In genomic region chr2:109016223-109016622, GRCm38 (mm10) we compare ENCODE assay signal across 32 mouse cellular contexts.
DNase-seq lines count a peak whose midpoint lies in the region; ATAC-seq and TF ChIP-seq lines count a peak whose summit lies in the region.
"Had no signal": no experiment of that assay in that cellular context is flagged by ENCODE, and none has a peak within 500 bp of the region (broad histone marks: within the 10 kb centered on the region; RNA-seq: fewer than 3 reads in every experiment).

No protein-coding gene starts in this region.

- no peak overlapping the region for H3K9ac ChIP-seq in intestine, embryonic 14.5 days (ENCODE audit: low read length)
- H3K9ac ChIP-seq in intestine, embryonic 16.5 days (ENCODE audit: low read depth, low read length): no peak overlapping the region
- no peak overlapping the region for H3K9ac ChIP-seq in kidney, postnatal 0 days (ENCODE audit: low read depth, low read length)
- H3K9ac ChIP-seq in kidney, embryonic 14.5 days (ENCODE audit: low read depth, low read length): no peak overlapping the region
- H3K9ac ChIP-seq in lung, embryonic 16.5 days (ENCODE audit: low read length): no peak overlapping the region
- H3K9ac ChIP-seq: embryonic facial prominence, embryonic 13.5 days; forebrain, embryonic 13.5 days; heart, embryonic 13.5 days; hindbrain, embryonic 14.5 days had no signal

- TF ChIP-seq CTCF in kidney, postnatal 0 days (IDR thresholded peaks at IDR 0.05; ENCODE audit: low read depth): no peak

- 41% methylated on average over 1 of the region's 1 CpGs for WGBS in intestine, embryonic 14.5 days
- 46% methylated on average over 1 of the region's 1 CpGs for WGBS in intestine, embryonic 16.5 days
- 47% methylated on average over 1 of the region's 1 CpGs for WGBS in kidney, postnatal 0 days
- 41% methylated on average over 1 of the region's 1 CpGs for WGBS in kidney, embryonic 14.5 days
- WGBS in lung, embryonic 16.5 days: 26% methylated on average over 1 of the region's 1 CpGs

- no peaks in the 10 kb centered on the region for H3K4me1 ChIP-seq in intestine, embryonic 14.5 days (replicated peaks; ENCODE audit: control insufficient read depth, insufficient read depth, low read length)
- H3K4me1 ChIP-seq in intestine, embryonic 16.5 days (ENCODE audit: control insufficient read depth, insufficient read depth, low read length): no peaks in the 10 kb centered on the region
- no peaks in the 10 kb centered on the region for H3K4me1 ChIP-seq in kidney, postnatal 0 days (replicated peaks; ENCODE audit: insufficient read depth, low read length)
- H3K4me1 ChIP-seq in kidney, embryonic 14.5 days (ENCODE audit: control insufficient read depth, insufficient read depth, low read length): no peaks in the 10 kb centered on the region
- H3K4me1 ChIP-seq in lung, embryonic 16.5 days (replicated peaks; ENCODE audit: control insufficient read depth, insufficient read depth, low read length): no peaks in the 10 kb centered on the region
- H3K4me1 ChIP-seq: forebrain, embryonic 13.5 days; heart, embryonic 10.5 days; heart, embryonic 13.5 days had no signal

- no peak overlapping the region for H3K27ac ChIP-seq in intestine, embryonic 14.5 days (ENCODE audit: low read depth)
- H3K27ac ChIP-seq in intestine, embryonic 16.5 days (ENCODE audit: low read length): no peak overlapping the region
- no peak overlapping the region for H3K27ac ChIP-seq in kidney, postnatal 0 days
- H3K27ac ChIP-seq in kidney, embryonic 14.5 days (ENCODE audit: low read depth, low read length): no peak overlapping the region
- H3K27ac ChIP-seq in lung, embryonic 16.5 days (ENCODE audit: low read length): no peak overlapping the region
- H3K27ac ChIP-seq: embryonic facial prominence, embryonic 10.5 days; embryonic facial prominence, embryonic 13.5 days; forebrain, embryonic 13.5 days; heart, adult 2 months; heart, embryonic 10.5 days; heart, embryonic 13.5 days; hindbrain, embryonic 14.5 days had no signal

- H3K27me3 ChIP-seq in intestine, embryonic 14.5 days (replicated peaks; ENCODE audit: control insufficient read depth, insufficient read depth, low read length): no peaks in the 10 kb centered on the region
- H3K27me3 ChIP-seq in intestine, embryonic 16.5 days (replicated peaks; ENCODE audit: control insufficient read depth, insufficient read depth, low read length): no peaks in the 10 kb centered on the region
- H3K27me3 ChIP-seq in kidney, postnatal 0 days (ENCODE audit: insufficient read depth, low read length): no peaks in the 10 kb centered on the region
- no peaks in the 10 kb centered on the region for H3K27me3 ChIP-seq in kidney, embryonic 14.5 days (ENCODE audit: control insufficient read depth, insufficient read depth, low read length)
- no peaks in the 10 kb centered on the region for H3K27me3 ChIP-seq in lung, embryonic 16.5 days (ENCODE audit: control insufficient read depth, insufficient read depth, low read depth, low read length)
- H3K27me3 ChIP-seq: CH12.LX; embryonic facial prominence, embryonic 13.5 days; forebrain, embryonic 13.5 days; heart, embryonic 13.5 days had no signal

- H3K9me3 ChIP-seq in intestine, embryonic 14.5 days (ENCODE audit: control insufficient read depth, low read length): no peaks in the 10 kb centered on the region
- H3K9me3 ChIP-seq in intestine, embryonic 16.5 days (ENCODE audit: control insufficient read depth, low read length): no peaks in the 10 kb centered on the region
- no peaks in the 10 kb centered on the region for H3K9me3 ChIP-seq in kidney, postnatal 0 days (replicated peaks; ENCODE audit: low read length)
- no peaks in the 10 kb centered on the region for H3K9me3 ChIP-seq in kidney, embryonic 14.5 days (ENCODE audit: control insufficient read depth, low read length)
- H3K9me3 ChIP-seq in lung, embryonic 16.5 days (ENCODE audit: control insufficient read depth, low read length): no peaks in the 10 kb centered on the region
- H3K9me3 ChIP-seq: embryonic facial prominence, embryonic 10.5 days; embryonic facial prominence, embryonic 13.5 days; forebrain, embryonic 13.5 days; heart, embryonic 10.5 days; heart, embryonic 13.5 days had no signal

- H3K4me3 ChIP-seq in intestine, embryonic 14.5 days (ENCODE audit: low read depth, low read length): no peak overlapping the region
- H3K4me3 ChIP-seq in intestine, embryonic 16.5 days (ENCODE audit: low read length): no peak overlapping the region
- H3K4me3 ChIP-seq in kidney, postnatal 0 days (replicated peaks; ENCODE audit: low read depth, low read length): no peak overlapping the region
- H3K4me3 ChIP-seq in kidney, embryonic 14.5 days (ENCODE audit: low read length): no peak overlapping the region
- no peak overlapping the region for H3K4me3 ChIP-seq in lung, embryonic 16.5 days (ENCODE audit: low read length)
- H3K4me3 ChIP-seq: embryonic facial prominence, embryonic 10.5 days; embryonic facial prominence, embryonic 13.5 days; erythroblast, embryonic 14.5 days; forebrain, embryonic 13.5 days; heart, adult 2 months; heart, embryonic 10.5 days; heart, embryonic 13.5 days had no signal

- ATAC-seq in intestine, embryonic 14.5 days (replicated peaks; ENCODE audit: low FRiP score, low TSS enrichment, low read depth): 0 out of 2 replicates have a peak, but pooled peaks have one; percentile 15
- ATAC-seq in intestine, embryonic 16.5 days: no peak
- no peak for ATAC-seq in kidney, postnatal 0 days (replicated peaks; ENCODE audit: low FRiP score, low read depth)
- ATAC-seq in kidney, embryonic 14.5 days (ENCODE audit: low FRiP score, low TSS enrichment): no peak
- peak; percentile 65 for ATAC-seq in lung, embryonic 16.5 days (ENCODE audit: low read depth)
- ATAC-seq: activated CD4-positive, CD25-positive, alpha-beta regulatory T cell, adult 4 months; forebrain, embryonic 13.5 days; forebrain, embryonic 16.5 days had no signal

- no peaks in the 10 kb centered on the region for H3K36me3 ChIP-seq in intestine, embryonic 14.5 days (ENCODE audit: control insufficient read depth, insufficient read depth, low read length)
- H3K36me3 ChIP-seq in intestine, embryonic 16.5 days (ENCODE audit: control insufficient read depth, insufficient read depth, low read length): no peaks in the 10 kb centered on the region
- H3K36me3 ChIP-seq in kidney, postnatal 0 days (ENCODE audit: insufficient read depth, low read length): no peaks in the 10 kb centered on the region
- H3K36me3 ChIP-seq in kidney, embryonic 14.5 days (ENCODE audit: control insufficient read depth, insufficient read depth, low read length): no peaks in the 10 kb centered on the region
- no peaks in the 10 kb centered on the region for H3K36me3 ChIP-seq in lung, embryonic 16.5 days (ENCODE audit: control insufficient read depth, insufficient read depth, low read length)
- H3K36me3 ChIP-seq: embryonic facial prominence, embryonic 10.5 days; embryonic facial prominence, embryonic 13.5 days; G1E; heart, embryonic 10.5 days; heart, embryonic 13.5 days had no signal

- DNase-seq in intestine, embryonic 14.5 days (ENCODE audit: low spot score): no peak
- DNase-seq in kidney, postnatal 0 days (ENCODE audit: low spot score): peak; percentile 36
- no peak for DNase-seq in lung, postnatal 25 days (ENCODE audit: low spot score)
- peak; percentile 32 for DNase-seq in 3T3-L1 (ENCODE audit: low read depth, low spot score)
- DNase-seq in layer of hippocampus, postnatal 36 days: no peak
- DNase-seq: adrenal gland, adult 8-10 months; adrenal gland, postnatal 25 days; B cell, adult 2 months; cerebellum, adult 11-12 months; cerebellum, adult 8-10 months; cerebellum, postnatal 10 days; cerebellum, postnatal 36 days; embryo, embryonic 11 days; gastrocnemius, postnatal 10 days; gastrocnemius, postnatal 36 days; heart, adult 2 months; heart, postnatal 14 days; heart, postnatal 4 days had no signal

- no peak overlapping the region for H3K4me2 ChIP-seq in intestine, embryonic 14.5 days (ENCODE audit: low read length)
- no peak overlapping the region for H3K4me2 ChIP-seq in intestine, embryonic 16.5 days (ENCODE audit: low read depth, low read length)
- H3K4me2 ChIP-seq in kidney, postnatal 0 days (ENCODE audit: low read length): no peak overlapping the region
- no peak overlapping the region for H3K4me2 ChIP-seq in kidney, embryonic 14.5 days (replicated peaks; ENCODE audit: low read depth, low read length)
- H3K4me2 ChIP-seq in lung, embryonic 16.5 days (ENCODE audit: low read depth, low read length): no peak overlapping the region
- H3K4me2 ChIP-seq: embryonic facial prominence, embryonic 13.5 days; forebrain, embryonic 13.5 days; heart, embryonic 13.5 days; hindbrain, embryonic 14.5 days had no signal

Comparison
In these comparisons a context has a peak if more than half of its experiments do, and no peak if none do; other contexts are left out.
1. ATAC-seq: peak in intestine, embryonic 14.5 days (single experiment) and lung, embryonic 16.5 days (single experiment); none in intestine, embryonic 16.5 days (single experiment), kidney, postnatal 0 days (single experiment) and kidney, embryonic 14.5 days (single experiment).
2. DNase-seq: peak in kidney, postnatal 0 days (single experiment) and 3T3-L1 (single experiment); none in intestine, embryonic 14.5 days (single experiment), lung, postnatal 25 days (single experiment) and layer of hippocampus, postnatal 36 days (0 of 2).